Mouse (Mus musculus) hindbrain, embryonic 10.5 days (tissue): ENCODE measurements around the gene Commd1. TPM values are rescaled to one million over a fixed set of nuclear protein-coding genes. Genes with fewer than 3 reads are reported as not detected.

Source experiments
- DNase-seq: peaks from one replicate; pipeline ENCODE4 v3.0.0-alpha.2; 2017; ENCODE audit warnings: low spot score
- H3K27ac ChIP-seq: fragments of 300-500 bp; sonication (generic); 2 replicates; pipeline ENCODE4 v1.5.1; 2016; ENCODE audit warnings: mild to moderate bottlenecking, moderate library complexity
- H3K27me3 ChIP-seq: fragments of 300-500 bp; sonication (generic); 2 replicates; pipeline ENCODE4 v1.6.1; 2016; ENCODE audit warnings: mild to moderate bottlenecking; ENCODE audit not compliant: poor library complexity, insufficient read depth, severe bottlenecking
- H3K36me3 ChIP-seq: fragments of 300-500 bp; sonication (generic); 2 replicates; pipeline ENCODE4 v1.6.1; 2016; ENCODE audit warnings: mild to moderate bottlenecking, moderate library complexity
- H3K4me1 ChIP-seq: fragments of 300-500 bp; sonication (generic); replicated peaks from 2 replicates; pipeline ENCODE4 v1.6.1; 2016; ENCODE audit warnings: mild to moderate bottlenecking
- H3K4me3 ChIP-seq: fragments of 300-500 bp; sonication (generic); 2 replicates; pipeline ENCODE4 v1.5.1; 2016; ENCODE audit warnings: mild to moderate bottlenecking, moderate library complexity
- H3K9me3 ChIP-seq: fragments of 300-500 bp; sonication (generic); 2 replicates; pipeline ENCODE4 v1.6.1; 2016; ENCODE audit warnings: mild to moderate bottlenecking, moderate library complexity
- WGBS: fragments of 180-500 bp; shearing (Covaris S2); methylation state at CpG from one replicate; pipeline ENCODE4 v1.1.7; 2016; 5-methylcytosine and 5-hydroxymethylcytosine counted together
- polyA plus RNA-seq: library from polyadenylated mRNA; unstranded; fragments of >200 nt; fragmentation: Nextera tagmentation; extraction: Ambion mirVana; gene quantifications from 2 replicates; pipeline ENCODE4 v1.2.1, GENCODE M21; 2016

Commd1 gene
- polyA plus RNA-seq, 1 experiment from 2014 or later = 374 TPM

GRCm38 (mm10) chr11:22930129-22930528 lies 52.1 kb downstream of the Commd1 start:
- H3K36me3 ChIP-seq = no peaks in the 10 kb centered on the region
- DNase-seq = no peak
- no peak overlapping the region for H3K27ac ChIP-seq
- no peak overlapping the region for H3K4me3 ChIP-seq
- peaks cover 9% of the 10 kb centered on the region for H3K4me1 ChIP-seq
- H3K27me3 ChIP-seq = no peaks in the 10 kb centered on the region
- no peaks in the 10 kb centered on the region for H3K9me3 ChIP-seq
- WGBS = 89% methylated on average over 2 of the region's 2 CpGs

GRCm38 (mm10) chr11:22928586-22929169 lies 53.5 kb downstream of the Commd1 start:
- Histone ChIP-seq H3K4me1 (no peaks in the 10 kb centered on the region), H3K36me3 (no peaks in the 10 kb centered on the region), H3K9me3 (no peaks in the 10 kb centered on the region), H3K27me3 (no peaks in the 10 kb centered on the region), H3K27ac (no peak overlapping the region), H3K4me3 (no peak overlapping the region)
- 87% methylated on average over 8 of the region's 8 CpGs for WGBS
- no peak for DNase-seq

GRCm38 (mm10) chr11:22923606-22924005 lies 58.6 kb downstream of the Commd1 start:
- no peak overlapping the region for H3K4me3 ChIP-seq
- no peaks in the 10 kb centered on the region for H3K9me3 ChIP-seq
- WGBS = 84% methylated on average over 2 of the region's 2 CpGs
- no peaks in the 10 kb centered on the region for H3K27me3 ChIP-seq
- no peak overlapping the region for H3K27ac ChIP-seq
- no peaks in the 10 kb centered on the region for H3K36me3 ChIP-seq
- DNase-seq = no peak
- no peaks in the 10 kb centered on the region for H3K4me1 ChIP-seq

- Histone ChIP-seq H3K36me3 (no peaks in the 10 kb centered on the region; the same call in 1 of the 2 replicates), H3K27ac (no peak overlapping the region), H3K4me3 (no peak overlapping the region), H3K4me1 (no peaks in the 10 kb centered on the region), H3K9me3 (no peaks in the 10 kb centered on the region), H3K27me3 (no peaks in the 10 kb centered on the region)
- 86% methylated on average over 2 of the region's 2 CpGs for WGBS
- DNase-seq = no peak
Measured at GRCm38 (mm10) chr11:22922546-22922945, 59.6 kb downstream of the Commd1 start.

- H3K4me1 ChIP-seq = no peaks in the 10 kb centered on the region
- H3K4me3 ChIP-seq = no peak overlapping the region
- DNase-seq = no peak
- H3K9me3 ChIP-seq = no peaks in the 10 kb centered on the region
- peaks cover 4% of the 10 kb centered on the region; the same call in 1 of the 2 replicates for H3K36me3 ChIP-seq
- 84% methylated on average over 2 of the region's 2 CpGs for WGBS
- H3K27ac ChIP-seq = no peak overlapping the region
- H3K27me3 ChIP-seq = no peaks in the 10 kb centered on the region
Measured at GRCm38 (mm10) chr11:22919336-22919735, 62.8 kb downstream of the Commd1 start.

GRCm38 (mm10) chr11:22917786-22918185 lies 64.4 kb downstream of the Commd1 start:
- no peak overlapping the region for H3K4me3 ChIP-seq
- WGBS = 80% methylated on average over 7 of the region's 7 CpGs
- H3K9me3 ChIP-seq = no peaks in the 10 kb centered on the region
- DNase-seq = no peak
- H3K4me1 ChIP-seq = no peaks in the 10 kb centered on the region
- peaks cover 4% of the 10 kb centered on the region; the same call in 1 of the 2 replicates for H3K36me3 ChIP-seq
- H3K27me3 ChIP-seq = no peaks in the 10 kb centered on the region
- H3K27ac ChIP-seq = no peak overlapping the region

GRCm38 (mm10) chr11:22913744-22914143 lies 68.4 kb downstream of the Commd1 start:
- Histone ChIP-seq H3K36me3 (peaks cover 4% of the 10 kb centered on the region; the same call in 1 of the 2 replicates), H3K9me3 (no peaks in the 10 kb centered on the region), H3K4me3 (no peak overlapping the region), H3K27ac (no peak overlapping the region), H3K4me1 (no peaks in the 10 kb centered on the region), H3K27me3 (no peaks in the 10 kb centered on the region)
- 82% methylated on average over 4 of the region's 4 CpGs for WGBS
- no peak for DNase-seq

GRCm38 (mm10) chr11:22911831-22912230 lies 70.4 kb downstream of the Commd1 start:
- Histone ChIP-seq H3K27ac (no peak overlapping the region), H3K27me3 (no peaks in the 10 kb centered on the region), H3K9me3 (no peaks in the 10 kb centered on the region), H3K4me1 (no peaks in the 10 kb centered on the region), H3K36me3 (no peaks in the 10 kb centered on the region), H3K4me3 (no peak overlapping the region)
- 95% methylated on average over 7 of the region's 7 CpGs for whole genome bisulfite sequencing
- DNase-seq = no peak

- Histone ChIP-seq H3K9me3 (no peaks in the 10 kb centered on the region), H3K36me3 (no peaks in the 10 kb centered on the region), H3K27ac (no peak overlapping the region), H3K4me1 (no peaks in the 10 kb centered on the region), H3K4me3 (no peak overlapping the region), H3K27me3 (no peaks in the 10 kb centered on the region)
- DNase-seq = no peak
Measured at GRCm38 (mm10) chr11:22906453-22906865, 75.7 kb downstream of the Commd1 start.

- no peaks in the 10 kb centered on the region for H3K4me1 ChIP-seq
- H3K4me3 ChIP-seq = no peak overlapping the region
- peaks cover 20% of the 10 kb centered on the region for H3K36me3 ChIP-seq
- no peak for DNase-seq
- WGBS = 90% methylated on average over 2 of the region's 2 CpGs
- no peaks in the 10 kb centered on the region for H3K27me3 ChIP-seq
- no peaks in the 10 kb centered on the region for H3K9me3 ChIP-seq
- no peak overlapping the region for H3K27ac ChIP-seq
Measured at GRCm38 (mm10) chr11:22902923-22903322, 79.3 kb downstream of the Commd1 start.

GRCm38 (mm10) chr11:22900041-22900440 lies 82.1 kb downstream of the Commd1 start:
- Histone ChIP-seq H3K27me3 (no peaks in the 10 kb centered on the region), H3K4me3 (no peak overlapping the region), H3K27ac (no peak overlapping the region), H3K36me3 (peaks cover 20% of the 10 kb centered on the region), H3K4me1 (no peaks in the 10 kb centered on the region), H3K9me3 (no peaks in the 10 kb centered on the region)
- 89% methylated on average over 3 of the region's 3 CpGs for WGBS
- DNase-seq = no peak

- no peaks in the 10 kb centered on the region for H3K4me1 ChIP-seq
- no peak overlapping the region for H3K27ac ChIP-seq
- no peak for DNase-seq
- H3K27me3 ChIP-seq = no peaks in the 10 kb centered on the region
- H3K36me3 ChIP-seq = peaks cover 20% of the 10 kb centered on the region
- no peak overlapping the region for H3K4me3 ChIP-seq
- no peaks in the 10 kb centered on the region for H3K9me3 ChIP-seq
- 94% methylated on average over 4 of the region's 4 CpGs for WGBS
Measured at GRCm38 (mm10) chr11:22897642-22898041, 84.5 kb downstream of the Commd1 start.

- DNase-seq = no peak
- Histone ChIP-seq H3K4me3 (no peak overlapping the region), H3K27me3 (no peaks in the 10 kb centered on the region), H3K36me3 (peaks cover 20% of the 10 kb centered on the region), H3K27ac (no peak overlapping the region), H3K4me1 (no peaks in the 10 kb centered on the region), H3K9me3 (no peaks in the 10 kb centered on the region)
- WGBS = 92% methylated on average over 4 of the region's 4 CpGs
Measured at GRCm38 (mm10) chr11:22897127-22897526, 85.1 kb downstream of the Commd1 start.

- 72% methylated on average over 3 of the region's 3 CpGs for WGBS
- Histone ChIP-seq H3K4me1 (no peaks in the 10 kb centered on the region), H3K27me3 (no peaks in the 10 kb centered on the region), H3K27ac (no peak overlapping the region), H3K4me3 (no peak overlapping the region), H3K36me3 (peaks cover 2% of the 10 kb centered on the region), H3K9me3 (no peaks in the 10 kb centered on the region)
- no peak for DNase-seq
Measured at GRCm38 (mm10) chr11:22893075-22893474, 89.1 kb downstream of the Commd1 start.
